19 mouse cellular contexts compared by ENCODE assay signal in the genomic region with DNA sequence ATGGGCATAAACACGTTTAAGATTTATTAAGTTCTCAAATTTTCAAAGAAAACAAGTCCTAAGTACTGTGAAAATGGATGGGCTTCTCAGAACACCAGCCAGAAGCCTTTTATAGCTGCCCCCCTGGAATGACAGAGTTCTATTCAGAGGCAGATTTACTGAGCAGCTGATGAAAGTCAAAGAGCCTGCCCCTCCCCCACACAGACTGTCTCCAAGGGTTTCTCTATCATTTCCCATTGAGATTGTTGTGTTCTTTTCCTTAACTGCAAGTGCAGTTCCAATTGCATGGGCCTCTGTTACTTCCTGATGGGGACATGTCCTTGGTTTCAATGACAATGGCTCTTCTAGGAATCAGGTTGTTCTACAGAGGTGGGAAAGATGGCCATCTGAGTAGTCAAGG.
DNase-seq lines count a peak whose midpoint lies in the region; ATAC-seq and TF ChIP-seq lines count a peak whose summit lies in the region.
"Had no signal": no experiment of that assay in that cellular context is flagged by ENCODE, and none has a peak within 500 bp of the region (broad histone marks: within the 10 kb centered on the region; RNA-seq: fewer than 3 reads in every experiment).

No protein-coding gene starts in this region.

- no peak for TF ChIP-seq POLR2A in brain, embryonic 14.5 days (IDR thresholded peaks at IDR 0.05; ENCODE audit: borderline replicate concordance, extremely low read depth, insufficient read depth, insufficient read length, poor library complexity, severe bottlenecking)

- peak; percentile 34 for DNase-seq in embryo, embryonic 10.5 days (ENCODE audit: low spot score)
- no peak for DNase-seq in embryo, embryonic 10 days (ENCODE audit: low spot score)
- DNase-seq in hindbrain, embryonic 10.5 days (ENCODE audit: low spot score) = no peak
- peak; percentile 11 for DNase-seq in left cerebral cortex, postnatal 4 days
- no peak for DNase-seq in left cerebral cortex, postnatal 14 days (ENCODE audit: low spot score in 2 of 2)
- DNase-seq in brain, embryonic 14.5 days (ENCODE audit: low read depth) = peak; percentile 34
- DNase-seq: adrenal gland, postnatal 10 days; B cell, adult 2 months; cerebellum, adult 11-12 months; cerebellum, adult 9-10 months; cerebellum, postnatal 25 days; gastrocnemius, postnatal 10 days; heart, postnatal 14 days had no signal

- H3K4me1 ChIP-seq in hindbrain, embryonic 10.5 days (replicated peaks) = peaks cover 31% of the 10 kb centered on the region
- H3K4me1 ChIP-seq in hindbrain, embryonic 13.5 days (replicated peaks) = peaks cover 13% of the 10 kb centered on the region
- H3K4me1 ChIP-seq: embryonic facial prominence, embryonic 12.5 days; forebrain, embryonic 15.5 days; hindbrain, embryonic 15.5 days had no signal

- intact Hi-C loops in left cerebral cortex, postnatal 4 days (cut with DNase I) = no loop called here
- intact Hi-C loops in left cerebral cortex, postnatal 14 days (cut with DNase I) = no loop called here

- no peak for ATAC-seq in hindbrain, embryonic 13.5 days (ENCODE audit: low FRiP score)
- ATAC-seq in CD4-positive, CD25-positive, alpha-beta regulatory T cell, adult 4 months = no peak
- ATAC-seq: forebrain, embryonic 15.5 days; intestine, postnatal 0 days had no signal

- no peak for TF ChIP-seq CTCF in brain, embryonic 14.5 days (IDR thresholded peaks at IDR 0.05; ENCODE audit: borderline replicate concordance, extremely low read depth, insufficient read depth, insufficient read length)

- no peaks in the 10 kb centered on the region for H3K36me3 ChIP-seq in hindbrain, embryonic 10.5 days
- H3K36me3 ChIP-seq in hindbrain, embryonic 13.5 days = no peaks in the 10 kb centered on the region
- H3K36me3 ChIP-seq: embryonic facial prominence, embryonic 12.5 days; forebrain, embryonic 15.5 days; hindbrain, embryonic 15.5 days had no signal

- H3K9me3 ChIP-seq in hindbrain, embryonic 10.5 days = no peaks in the 10 kb centered on the region
- H3K9me3 ChIP-seq in hindbrain, embryonic 13.5 days = no peaks in the 10 kb centered on the region
- H3K9me3 ChIP-seq: embryonic facial prominence, embryonic 12.5 days; forebrain, embryonic 15.5 days; hindbrain, embryonic 15.5 days had no signal

- H3K27ac ChIP-seq in hindbrain, embryonic 10.5 days = 0 out of 2 replicates have a peak overlapping the region, but pooled peaks have one; percentile 3
- H3K27ac ChIP-seq in hindbrain, embryonic 13.5 days = no peak overlapping the region
- H3K27ac ChIP-seq: embryonic facial prominence, embryonic 12.5 days; forebrain, embryonic 15.5 days; hindbrain, embryonic 15.5 days had no signal

- no peak overlapping the region for H3K4me3 ChIP-seq in hindbrain, embryonic 10.5 days
- no peak overlapping the region for H3K4me3 ChIP-seq in hindbrain, embryonic 13.5 days
- H3K4me3 ChIP-seq: embryonic facial prominence, embryonic 12.5 days; forebrain, embryonic 15.5 days; hindbrain, embryonic 15.5 days had no signal

- WGBS in hindbrain, embryonic 10.5 days = 37% methylated on average over 1 of the region's 1 CpGs
- WGBS in hindbrain, embryonic 13.5 days = 25% methylated on average over 1 of the region's 1 CpGs

- no peak overlapping the region for H3K4me2 ChIP-seq in hindbrain, embryonic 13.5 days
- H3K4me2 ChIP-seq: embryonic facial prominence, embryonic 12.5 days; forebrain, embryonic 15.5 days; hindbrain, embryonic 15.5 days had no signal

- no peak overlapping the region for H3K9ac ChIP-seq in hindbrain, embryonic 13.5 days
- H3K9ac ChIP-seq: embryonic facial prominence, embryonic 12.5 days; forebrain, embryonic 15.5 days; hindbrain, embryonic 15.5 days had no signal

- no peaks in the 10 kb centered on the region for H3K27me3 ChIP-seq in hindbrain, embryonic 10.5 days (ENCODE audit: insufficient read depth, poor library complexity, severe bottlenecking)
- H3K27me3 ChIP-seq in hindbrain, embryonic 13.5 days = no peaks in the 10 kb centered on the region
- H3K27me3 ChIP-seq: embryonic facial prominence, embryonic 12.5 days; forebrain, embryonic 15.5 days; hindbrain, embryonic 15.5 days had no signal

Comparison
In these comparisons a context has a peak if more than half of its experiments do, and no peak if none do; other contexts are left out.
1. DNase-seq: peak in embryo, embryonic 10.5 days (single experiment), left cerebral cortex, postnatal 4 days (single experiment) and brain, embryonic 14.5 days (single experiment); none in embryo, embryonic 10 days (single experiment), hindbrain, embryonic 10.5 days (single experiment) and left cerebral cortex, postnatal 14 days (0 of 2).